Mouse (Mus musculus) kidney, embryonic 14.5 days (tissue): ENCODE measurements around the gene Lsm10. TPM values are rescaled to one million over a fixed set of nuclear protein-coding genes. Genes with fewer than 3 reads are reported as not detected.

ENCODE experiments used
- ATAC-seq: fragments of 200-750 bp; cut with Nextera tagmentation; 2 replicates; pipeline ENCODE4 v1.8.0; 2017; ENCODE audit warnings: moderate number of reproducible peaks, mild to moderate bottlenecking, moderate TSS enrichment, moderate library complexity; ENCODE audit not compliant: low FRiP score, low TSS enrichment
- H3K27ac ChIP-seq: fragments of 300-500 bp; sonication (generic); 2 replicates; pipeline ENCODE4 v1.5.1; 2014; ENCODE audit warnings: low read depth, mild to moderate bottlenecking, low read length, moderate library complexity, mixed read lengths
- H3K27me3 ChIP-seq: fragments of 300-500 bp; sonication (generic); 2 replicates; pipeline ENCODE4 v1.6.1; 2014; ENCODE audit warnings: mild to moderate bottlenecking, low read length; ENCODE audit not compliant: control insufficient read depth, insufficient read depth
- H3K36me3 ChIP-seq: fragments of 300-500 bp; sonication (generic); 2 replicates; pipeline ENCODE4 v1.6.1; 2014; ENCODE audit warnings: low read length, mixed read lengths; ENCODE audit not compliant: control insufficient read depth, insufficient read depth
- H3K4me1 ChIP-seq: fragments of 300-500 bp; sonication (generic); 2 replicates; pipeline ENCODE4 v1.6.1; 2014; ENCODE audit warnings: low read length, mixed read lengths; ENCODE audit not compliant: control insufficient read depth, insufficient read depth
- H3K4me2 ChIP-seq: fragments of 300-500 bp; sonication (generic); replicated peaks from 2 replicates; pipeline ENCODE4 v1.6.1; 2014; ENCODE audit warnings: low read depth, mild to moderate bottlenecking, low read length
- H3K4me3 ChIP-seq: fragments of 300-500 bp; sonication (generic); 2 replicates; pipeline ENCODE4 v1.5.1; 2014; ENCODE audit warnings: mild to moderate bottlenecking, low read length
- H3K9ac ChIP-seq: fragments of 300-500 bp; sonication (generic); 2 replicates; pipeline ENCODE4 v1.6.1; 2014; ENCODE audit warnings: low read depth, mild to moderate bottlenecking, low read length, moderate library complexity
- H3K9me3 ChIP-seq: fragments of 300-500 bp; sonication (generic); 2 replicates; pipeline ENCODE4 v1.6.1; 2016; ENCODE audit warnings: low read length; ENCODE audit not compliant: control insufficient read depth
- WGBS: fragments of 180-500 bp; shearing (Covaris S2); extraction: QIAGEN DNeasy Blood & Tissue Kit; methylation state at CpG from one replicate; pipeline ENCODE4 v1.1.7; 2014; 5-methylcytosine and 5-hydroxymethylcytosine counted together
- polyA plus RNA-seq: library from polyadenylated mRNA; unstranded; fragments of >200 nt; fragmentation: Nextera tagmentation; extraction: Ambion mirVana; gene quantifications from 2 replicates; pipeline ENCODE4 v1.2.1, GENCODE M21; 2014

Lsm10 gene
- polyA plus RNA-seq, 1 experiment from 2014 or later = 47.3 TPM

DNA sequence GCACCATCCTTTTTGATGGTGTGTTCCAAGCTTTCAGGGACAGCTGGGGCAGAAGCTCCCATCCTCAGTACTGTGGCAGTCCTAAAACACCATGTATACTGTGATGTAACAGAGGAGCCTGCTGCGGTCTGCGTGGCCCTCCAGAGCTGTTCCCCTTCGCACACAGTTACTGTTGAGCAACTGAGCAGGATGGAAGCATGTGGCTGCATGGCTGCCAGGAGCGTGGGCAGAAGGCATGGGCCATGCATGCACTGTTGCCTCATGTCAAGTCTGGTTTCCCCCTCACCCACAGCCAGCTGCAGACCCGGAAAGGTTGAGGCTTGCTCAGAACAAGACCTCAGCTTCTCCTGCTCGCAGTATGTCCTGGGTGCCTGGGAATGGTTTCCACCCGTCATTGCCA is 31.2 kb upstream of the Lsm10 start:
- Histone ChIP-seq H3K27me3 (no peaks in the 10 kb centered on the region), H3K9me3 (no peaks in the 10 kb centered on the region), H3K36me3 (no peaks in the 10 kb centered on the region), H3K9ac (no peak overlapping the region), H3K4me3 (no peak overlapping the region), H3K4me1 (no peaks in the 10 kb centered on the region), H3K4me2 (no peak overlapping the region), H3K27ac (no peak overlapping the region)
- no peak for ATAC-seq
- WGBS = 83% methylated on average over 7 of the region's 7 CpGs

DNA sequence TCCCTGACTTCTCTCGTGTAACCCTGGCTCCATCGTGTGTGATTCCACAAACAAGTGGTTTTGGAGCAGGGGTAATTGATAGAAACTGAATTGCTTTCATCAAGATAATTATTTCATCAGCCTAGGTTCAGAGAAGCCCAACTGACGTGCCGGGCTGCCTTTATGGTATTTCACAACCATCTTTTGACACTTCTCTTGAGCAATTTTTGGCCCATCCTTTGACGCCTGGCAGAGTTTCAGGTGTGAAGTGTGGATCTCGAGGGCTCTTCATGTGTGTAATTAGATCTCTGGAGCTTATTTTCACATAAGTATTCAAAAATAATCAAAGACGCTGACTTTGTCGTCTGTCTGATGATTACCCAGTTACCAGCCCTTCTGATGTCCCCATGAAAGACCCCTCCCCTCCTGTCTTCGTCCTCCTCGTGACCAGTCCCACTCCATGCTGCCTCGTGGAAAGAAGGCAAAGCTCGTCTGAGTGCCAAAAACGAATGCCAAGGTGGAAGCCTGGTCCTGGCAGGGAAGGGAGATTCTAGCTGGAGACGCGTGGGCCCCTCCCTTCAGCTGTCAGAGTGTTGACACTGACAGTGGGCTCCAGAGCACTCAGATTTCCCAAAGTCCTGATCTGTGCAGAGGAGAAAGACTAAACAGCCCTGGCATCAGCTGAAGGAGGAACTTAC is 28.9 kb upstream of the Lsm10 start:
- Histone ChIP-seq H3K9me3 (no peaks in the 10 kb centered on the region), H3K4me2 (no peak overlapping the region), H3K36me3 (no peaks in the 10 kb centered on the region), H3K9ac (no peak overlapping the region), H3K4me1 (no peaks in the 10 kb centered on the region), H3K27ac (no peak overlapping the region), H3K27me3 (no peaks in the 10 kb centered on the region), H3K4me3 (no peak overlapping the region)
- no peak for ATAC-seq
- 56% methylated on average over 15 of the region's 15 CpGs for WGBS

DNA sequence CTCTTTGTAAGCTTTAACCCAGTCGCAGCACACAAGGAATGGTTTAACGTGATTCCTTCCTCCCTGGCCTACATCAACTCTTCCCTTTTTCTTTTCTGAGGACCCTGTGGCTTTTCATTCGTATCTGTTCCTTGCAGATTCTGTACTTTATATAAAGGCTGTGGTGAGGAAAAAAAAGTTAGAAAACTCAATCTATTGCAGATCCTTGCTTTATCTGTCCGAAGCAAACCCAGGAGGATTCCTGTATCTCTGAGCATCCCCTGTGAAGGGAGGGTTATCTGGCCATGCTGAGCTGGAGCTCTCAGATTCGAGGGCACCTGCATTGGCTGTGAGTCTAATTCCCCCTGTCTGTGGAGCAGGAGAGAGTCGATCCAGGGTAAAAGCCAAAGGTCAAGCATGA is 27.6 kb upstream of the Lsm10 start:
- Histone ChIP-seq H3K9me3 (no peaks in the 10 kb centered on the region), H3K36me3 (no peaks in the 10 kb centered on the region), H3K27ac (no peak overlapping the region), H3K9ac (no peak overlapping the region), H3K4me2 (no peak overlapping the region), H3K4me1 (no peaks in the 10 kb centered on the region), H3K4me3 (no peak overlapping the region), H3K27me3 (no peaks in the 10 kb centered on the region)
- 91% methylated on average over 6 of the region's 6 CpGs for WGBS
- ATAC-seq = no peak

DNA sequence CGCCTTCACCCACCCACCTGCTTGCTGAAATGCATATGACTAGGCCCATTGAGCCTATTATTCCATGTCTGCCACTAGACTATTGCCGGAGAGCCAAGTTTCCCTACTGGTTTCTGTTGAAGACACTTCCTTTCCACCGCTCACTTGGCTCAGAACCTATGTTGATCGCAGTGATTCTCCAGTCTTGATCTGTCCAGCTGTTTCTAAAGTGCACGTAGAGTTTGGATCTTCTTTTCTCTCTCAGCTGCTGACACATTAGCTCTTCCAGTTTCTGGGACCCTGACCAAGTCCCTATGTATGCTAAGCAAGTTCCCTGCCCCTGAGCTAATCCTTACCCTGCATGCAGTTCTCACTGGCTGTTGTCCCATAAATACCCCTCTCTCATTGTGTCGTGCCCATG is 18.6 kb upstream of the Lsm10 start:
- ATAC-seq = no peak
- no peaks in the 10 kb centered on the region for H3K36me3 ChIP-seq
- no peak overlapping the region for H3K9ac ChIP-seq
- no peaks in the 10 kb centered on the region for H3K4me1 ChIP-seq
- H3K27ac ChIP-seq = no peak overlapping the region
- H3K4me3 ChIP-seq = no peak overlapping the region
- H3K27me3 ChIP-seq = no peaks in the 10 kb centered on the region
- WGBS = 88% methylated on average over 6 of the region's 6 CpGs
- no peaks in the 10 kb centered on the region for H3K9me3 ChIP-seq
- no peak overlapping the region for H3K4me2 ChIP-seq

DNA sequence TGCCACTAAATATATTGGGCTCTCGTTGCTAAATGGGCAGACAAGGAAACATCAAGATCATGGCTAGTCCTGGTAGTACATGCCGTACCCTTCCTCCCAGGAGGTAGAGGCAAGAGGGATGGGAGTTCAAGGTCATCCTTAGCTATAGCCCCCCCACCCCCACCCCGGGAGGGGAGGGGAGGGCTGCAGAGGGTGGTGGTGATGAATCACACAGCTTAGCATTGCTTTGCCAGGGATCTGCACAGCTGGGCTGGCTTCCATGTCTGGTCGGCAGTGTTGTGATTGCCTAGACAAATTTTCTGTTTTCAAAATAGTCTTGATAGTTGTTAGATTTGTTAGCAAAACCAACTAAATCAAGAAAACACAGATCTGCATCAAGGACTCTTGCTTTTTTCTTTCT is 17.2 kb upstream of the Lsm10 start:
- 80% methylated on average over 4 of the region's 4 CpGs for WGBS
- Histone ChIP-seq H3K9me3 (no peaks in the 10 kb centered on the region), H3K4me3 (no peak overlapping the region), H3K9ac (no peak overlapping the region), H3K27ac (no peak overlapping the region), H3K4me2 (no peak overlapping the region), H3K36me3 (no peaks in the 10 kb centered on the region; the same call in 1 of the 2 replicates), H3K27me3 (no peaks in the 10 kb centered on the region), H3K4me1 (no peaks in the 10 kb centered on the region)
- no peak for ATAC-seq

DNA sequence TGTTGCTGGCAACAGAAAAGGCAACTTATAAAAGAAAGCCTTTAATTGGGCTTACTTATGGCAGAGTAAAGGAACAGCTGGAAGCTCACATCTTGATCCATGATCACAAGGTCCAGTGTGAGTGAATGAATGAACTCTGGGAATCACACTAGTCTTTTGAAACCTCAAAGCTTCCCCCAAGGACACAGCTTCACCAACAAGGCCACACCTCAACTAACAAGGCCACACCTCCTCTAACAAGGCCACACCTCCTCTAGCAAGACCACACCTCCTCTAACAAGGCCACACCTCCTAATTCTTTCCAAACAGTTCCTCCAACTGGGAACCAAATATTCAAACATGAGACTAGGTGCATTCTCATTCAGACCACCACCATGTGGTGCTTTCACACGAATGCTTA is 14.8 kb upstream of the Lsm10 start:
- WGBS = 90% methylated on average over 1 of the region's 1 CpGs
- H3K4me3 ChIP-seq = no peak overlapping the region
- H3K36me3 ChIP-seq = no peaks in the 10 kb centered on the region; the same call in 1 of the 2 replicates
- peaks cover 4% of the 10 kb centered on the region; the same call in 1 of the 2 replicates for H3K4me1 ChIP-seq
- H3K27me3 ChIP-seq = no peaks in the 10 kb centered on the region
- no peak overlapping the region for H3K27ac ChIP-seq
- H3K4me2 ChIP-seq = no peak overlapping the region
- no peak overlapping the region for H3K9ac ChIP-seq
- H3K9me3 ChIP-seq = no peaks in the 10 kb centered on the region
- ATAC-seq = no peak

DNA sequence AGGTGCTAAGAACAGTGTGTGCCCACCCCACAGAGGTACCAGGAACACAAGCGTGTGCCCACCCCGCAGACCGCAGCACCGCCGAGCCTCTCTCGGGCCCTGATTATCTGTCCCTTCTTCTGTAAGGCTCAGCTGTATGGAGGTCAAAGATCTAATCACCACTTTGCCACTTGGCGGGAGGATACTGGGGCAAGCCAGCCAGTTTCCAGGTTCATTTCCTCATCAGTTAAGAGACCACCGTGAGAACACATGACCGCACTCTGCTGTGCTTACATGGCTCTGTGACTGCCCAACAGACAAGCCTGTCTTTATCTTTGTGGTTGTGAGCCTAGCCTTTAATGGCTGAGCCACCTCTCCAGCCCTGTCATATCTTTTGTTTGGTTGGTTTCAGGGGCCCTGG is 13.4 kb upstream of the Lsm10 start:
- no peaks in the 10 kb centered on the region for H3K27me3 ChIP-seq
- 91% methylated on average over 9 of the region's 9 CpGs for WGBS
- H3K36me3 ChIP-seq = no peaks in the 10 kb centered on the region; the same call in 1 of the 2 replicates
- peaks cover 4% of the 10 kb centered on the region; the same call in 1 of the 2 replicates for H3K4me1 ChIP-seq
- no peak for ATAC-seq
- no peak overlapping the region for H3K9ac ChIP-seq
- no peak overlapping the region for H3K4me3 ChIP-seq
- no peak overlapping the region for H3K27ac ChIP-seq
- H3K9me3 ChIP-seq = no peaks in the 10 kb centered on the region
- no peak overlapping the region for H3K4me2 ChIP-seq

DNA sequence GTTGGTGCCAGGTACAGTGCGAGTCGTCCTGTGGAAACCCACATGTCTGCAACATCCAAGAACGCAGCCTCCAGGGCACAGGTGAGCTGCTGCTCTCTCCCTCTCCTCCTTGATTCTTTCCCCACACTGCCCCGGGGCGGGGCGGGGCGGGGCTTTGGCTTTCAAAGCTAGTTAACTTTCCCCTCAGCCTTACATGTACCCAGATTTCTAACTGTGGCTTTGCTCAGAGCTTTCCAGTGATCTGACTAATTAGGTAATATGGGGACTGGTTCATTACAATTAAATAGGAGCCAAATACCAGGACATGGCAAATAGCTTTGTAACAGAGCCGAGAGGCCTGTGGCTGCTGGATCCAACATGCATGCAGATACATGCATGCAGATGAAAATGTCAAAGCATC is 12.0 kb upstream of the Lsm10 start:
- no peak overlapping the region for H3K4me3 ChIP-seq
- no peak for ATAC-seq
- no peaks in the 10 kb centered on the region for H3K27me3 ChIP-seq
- H3K4me1 ChIP-seq = peaks cover 4% of the 10 kb centered on the region; the same call in 1 of the 2 replicates
- H3K9ac ChIP-seq = no peak overlapping the region
- 73% methylated on average over 8 of the region's 8 CpGs for WGBS
- H3K27ac ChIP-seq = no peak overlapping the region
- no peak overlapping the region for H3K4me2 ChIP-seq
- H3K36me3 ChIP-seq = no peaks in the 10 kb centered on the region; the same call in 1 of the 2 replicates
- no peaks in the 10 kb centered on the region for H3K9me3 ChIP-seq

DNA sequence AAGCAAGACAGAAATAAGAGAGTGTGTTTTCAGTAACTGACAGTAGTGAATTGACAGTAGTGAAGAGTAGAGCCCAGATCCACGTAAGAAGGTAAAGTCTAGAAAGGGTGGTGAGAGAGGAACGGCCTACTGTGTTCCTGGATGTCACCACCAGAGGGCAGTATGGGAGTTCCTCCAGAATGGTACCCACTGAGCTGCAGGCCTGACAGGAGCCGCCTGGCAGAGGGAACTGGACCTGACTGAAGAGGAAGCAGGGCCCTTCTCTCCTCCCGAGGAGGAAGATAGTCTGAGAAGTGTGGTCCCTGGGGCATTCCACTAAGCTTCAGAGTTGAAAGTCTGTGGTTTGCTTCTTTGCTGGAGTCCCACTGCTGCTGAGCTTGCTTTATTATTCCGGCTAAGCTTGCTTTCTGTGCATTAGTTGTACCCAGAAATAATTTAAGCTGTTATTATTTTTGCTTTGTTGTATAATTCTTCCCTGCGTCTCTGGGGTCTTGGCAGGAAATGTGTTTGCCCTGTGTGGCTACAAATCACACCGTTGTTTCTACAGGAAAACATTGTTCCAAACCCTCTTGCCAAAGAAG is 10.3 kb upstream of the Lsm10 start:
- Histone ChIP-seq H3K4me1 (peaks cover 4% of the 10 kb centered on the region; the same call in 1 of the 2 replicates), H3K4me3 (no peak overlapping the region), H3K27ac (peak overlapping the region; percentile 26; the same call in 1 of the 2 replicates), H3K9ac (no peak overlapping the region), H3K27me3 (no peaks in the 10 kb centered on the region), H3K36me3 (no peaks in the 10 kb centered on the region; the same call in 1 of the 2 replicates), H3K9me3 (no peaks in the 10 kb centered on the region), H3K4me2 (no peak overlapping the region)
- peak; percentile 74 for ATAC-seq
- 21% methylated on average over 7 of the region's 7 CpGs for WGBS
